Mouse (Mus musculus) lung, postnatal 36 days (tissue): Measurements from ENCODE around the gene Cdkl1.

ENCODE experiments used
- DNase-seq: peaks from one replicate; pipeline ENCODE4 v3.0.0; 2022; ENCODE audit warnings: mixed read lengths

The Cdkl1 gene

DNA sequence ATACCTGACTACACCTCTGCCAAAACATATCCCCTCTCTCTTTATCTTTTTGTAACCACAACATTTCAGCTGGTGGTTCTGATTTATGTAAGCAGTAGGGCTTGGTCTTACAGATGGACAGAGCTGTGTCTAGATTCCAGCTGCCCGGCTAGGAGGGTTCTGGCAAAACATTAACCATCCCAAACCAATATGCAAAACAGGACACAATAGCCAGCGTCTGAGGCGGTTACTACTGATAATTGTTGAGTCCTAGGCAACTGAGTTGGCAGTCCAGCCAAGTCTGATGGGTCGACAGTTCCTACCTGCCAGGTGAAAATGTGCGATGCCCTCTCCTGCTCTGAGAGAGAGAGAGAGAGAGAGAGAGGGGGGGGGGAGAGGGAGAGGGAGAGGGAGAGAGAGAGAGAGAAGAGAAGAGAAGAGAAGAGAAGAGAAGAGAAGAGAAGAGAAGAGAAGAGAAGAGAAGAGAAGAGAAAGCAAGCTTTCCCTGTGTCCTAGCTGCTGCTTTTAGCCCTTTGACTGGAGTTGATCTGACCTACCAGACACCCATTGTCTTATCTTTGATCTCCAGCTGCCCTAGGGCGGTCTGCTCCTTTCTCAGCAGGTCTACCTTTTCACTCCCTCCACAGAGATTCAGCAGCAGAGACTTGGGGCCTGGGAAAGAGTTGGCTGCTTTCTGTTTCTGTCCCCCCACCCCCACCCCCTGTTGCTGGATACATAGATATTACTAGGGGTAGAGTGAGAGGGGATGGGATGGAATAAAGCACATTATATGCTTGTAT, 7.6 kb downstream of the Cdkl1 start:
- no peak for DNase-seq

DNA sequence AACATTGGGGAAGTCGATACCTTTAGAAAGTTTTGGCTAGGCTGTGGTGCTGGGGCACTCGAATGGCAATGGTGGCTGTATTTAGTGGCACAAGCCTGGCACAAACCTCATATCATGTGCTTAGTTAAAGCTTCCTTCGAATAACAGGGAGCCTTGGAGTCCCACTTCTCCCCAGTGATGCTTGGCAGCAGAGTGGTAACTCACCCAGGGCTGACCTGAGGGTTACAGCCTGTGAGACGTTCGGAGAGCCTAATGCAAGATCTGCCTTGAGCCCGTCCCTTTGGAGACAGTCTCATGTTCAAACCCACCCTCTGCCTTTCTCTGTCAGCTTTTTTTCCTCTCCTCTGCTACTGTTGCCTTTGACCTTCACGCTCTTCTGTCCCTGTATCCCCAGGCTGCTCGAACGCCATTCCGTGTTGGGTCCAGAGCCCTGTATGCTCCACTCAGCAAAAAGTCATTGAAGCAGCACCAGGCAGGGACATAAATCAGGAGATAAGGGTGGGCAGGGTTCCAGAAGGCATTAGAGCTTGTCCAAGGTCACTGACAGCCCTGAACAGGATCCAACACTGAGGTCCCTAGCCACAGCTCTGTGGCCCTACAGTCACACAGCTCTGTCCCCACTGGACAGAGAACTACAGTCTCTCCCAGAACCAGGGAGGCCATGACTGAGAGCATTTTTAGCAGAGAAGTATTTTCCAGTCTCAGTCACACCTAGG, 9.0 kb downstream of the Cdkl1 start:
- no peak for DNase-seq

DNA sequence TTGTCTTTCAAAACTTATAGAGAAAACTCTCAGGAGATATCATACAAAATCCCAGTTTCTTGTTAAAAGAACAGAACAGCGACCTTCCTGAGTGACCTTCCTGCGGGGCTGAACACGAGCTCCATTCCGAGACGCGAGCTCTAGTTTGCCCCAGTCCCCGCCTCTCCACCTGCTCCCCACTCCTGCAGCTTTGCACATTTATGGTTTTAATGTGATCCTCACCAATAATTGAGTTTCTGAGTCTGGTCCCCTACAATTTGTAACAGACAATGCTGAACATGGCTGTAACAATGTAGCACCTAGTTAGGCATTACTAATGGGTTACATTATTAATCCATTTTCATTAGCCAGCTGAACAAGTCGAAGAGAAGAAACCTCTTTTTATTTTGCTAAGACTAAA, 9.6 kb downstream of the Cdkl1 start:
- no peak for DNase-seq

DNA sequence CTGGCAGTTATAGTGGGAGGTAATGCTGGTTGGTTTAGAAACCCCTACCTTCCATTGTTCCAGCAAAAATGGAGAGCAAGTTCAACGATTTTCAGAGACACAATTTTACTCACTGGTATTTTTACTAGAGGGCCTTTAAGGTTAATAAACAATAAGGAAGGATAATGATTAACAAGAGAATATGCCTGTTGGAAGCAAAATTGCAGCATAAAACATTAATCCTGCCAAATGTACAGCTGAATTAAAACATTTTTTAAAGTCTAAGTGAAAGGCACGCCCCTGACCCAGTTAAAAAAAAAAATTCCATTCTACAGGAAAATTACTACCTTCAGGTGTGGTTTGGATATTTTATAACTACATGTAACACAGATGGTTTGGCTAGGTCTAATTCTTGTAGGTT, 13.1 kb downstream of the Cdkl1 start:
- DNase-seq, result no peak

DNA sequence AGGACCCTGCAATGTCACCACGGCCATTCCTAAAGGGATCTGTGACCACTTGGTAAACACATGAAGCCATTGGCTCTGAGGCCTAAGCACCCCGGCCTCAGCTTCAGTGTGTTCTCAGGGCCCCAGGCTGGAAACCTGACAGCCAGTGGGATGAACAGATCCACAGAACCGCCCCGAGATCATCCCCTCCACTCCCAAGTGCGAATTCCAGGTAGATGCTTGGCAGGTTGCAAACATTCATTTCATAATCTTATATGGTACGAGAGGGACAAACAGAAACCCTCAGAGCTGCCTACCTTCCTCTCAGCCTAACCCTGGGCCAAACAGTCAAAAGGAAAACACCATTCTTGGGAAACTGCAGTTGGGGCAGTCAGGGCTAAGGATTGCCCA, 13.7 kb downstream of the Cdkl1 start:
- no peak for DNase-seq

DNA sequence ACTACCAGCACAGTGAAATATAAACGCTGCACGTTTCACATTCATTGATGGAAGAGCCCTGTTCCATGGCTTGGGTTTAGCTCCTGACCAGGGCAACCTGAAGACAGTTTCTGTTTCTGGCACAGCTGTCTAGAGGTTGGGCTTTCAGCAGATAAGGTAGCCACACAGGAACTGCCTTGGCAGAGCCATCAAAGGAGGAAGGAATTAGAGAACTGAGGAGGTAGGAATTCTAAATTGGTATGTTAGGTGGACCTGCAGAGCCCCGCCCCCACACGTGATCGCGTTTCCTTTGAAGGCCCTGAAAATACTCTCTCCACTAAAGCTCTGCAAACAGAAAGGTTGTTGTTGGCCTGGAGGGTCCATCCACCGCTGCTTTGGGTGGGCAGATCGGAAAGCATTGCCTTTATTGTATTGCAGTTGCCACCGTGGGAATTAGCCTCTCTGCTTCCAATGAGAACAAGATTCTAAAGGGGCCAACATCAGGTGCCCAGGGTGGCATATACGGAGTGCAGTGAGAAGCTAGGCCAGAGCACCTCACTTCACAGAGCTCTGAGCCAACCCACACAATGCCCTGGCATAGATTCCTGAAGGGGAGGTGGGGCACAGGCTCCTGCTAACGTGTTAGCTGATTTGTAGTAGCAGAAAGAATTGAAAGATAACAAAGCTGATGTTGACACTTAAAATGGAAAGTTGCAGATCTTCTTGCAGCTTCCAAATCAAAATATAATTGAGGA, 14.3 kb downstream of the Cdkl1 start:
- peak; percentile 60 for DNase-seq

DNA sequence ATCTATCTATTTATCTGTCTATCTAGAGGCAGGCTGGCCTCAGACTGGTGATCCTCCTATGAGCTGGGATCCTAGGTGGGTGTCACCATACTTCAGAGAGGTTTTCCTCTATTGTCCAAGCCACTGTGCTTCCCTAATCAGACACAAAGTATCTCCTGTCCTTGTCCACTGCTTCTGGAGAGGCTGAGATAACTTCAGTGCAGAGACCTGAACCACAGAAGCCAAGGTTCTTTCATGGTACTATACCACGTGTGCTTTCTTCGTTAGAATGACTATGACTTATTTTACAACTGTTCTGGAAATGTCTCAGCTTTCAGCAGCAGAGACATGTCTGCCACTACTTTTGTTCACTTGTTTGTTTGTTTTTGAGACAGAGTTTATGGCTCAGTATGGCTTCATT, 22.2 kb downstream of the Cdkl1 start:
- DNase-seq, result no peak

DNA sequence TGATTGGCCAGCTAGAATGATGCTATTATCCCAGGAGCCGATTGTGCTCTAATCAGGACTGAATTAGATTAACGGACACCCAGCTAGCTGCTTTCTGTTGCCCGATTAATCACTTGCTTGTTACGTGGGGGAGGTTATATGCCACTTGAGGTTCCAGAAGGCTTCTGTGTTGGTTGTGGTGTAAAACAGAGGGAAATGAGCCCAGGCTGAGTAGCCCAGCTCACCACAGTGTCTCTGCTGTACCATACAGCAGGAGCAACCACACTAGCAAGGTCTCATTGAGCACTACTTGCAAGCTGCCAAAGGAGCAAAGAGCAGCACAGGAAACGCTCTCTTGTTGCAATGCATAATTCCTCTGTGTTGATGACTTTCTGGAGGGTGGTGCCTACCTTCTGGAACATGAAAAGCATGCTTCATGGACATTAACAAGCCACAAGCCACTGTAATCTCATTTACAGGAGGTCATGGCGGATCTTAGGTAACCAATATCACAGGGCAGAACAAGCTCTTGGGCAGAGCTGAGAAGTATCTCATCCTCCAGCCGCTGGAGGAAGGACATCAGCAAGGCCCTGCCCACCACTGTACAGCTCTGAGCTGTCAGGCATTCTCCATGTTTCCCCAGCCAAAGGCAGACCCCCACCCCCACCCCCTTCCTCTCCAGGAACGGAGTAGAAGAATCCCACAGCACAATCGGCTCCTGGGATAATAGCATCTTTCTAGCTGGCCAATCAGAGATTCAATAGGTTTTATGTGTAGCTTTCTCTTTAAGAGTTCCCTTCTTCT, 23.4 kb downstream of the Cdkl1 start:
- DNase-seq, result no peak

DNA sequence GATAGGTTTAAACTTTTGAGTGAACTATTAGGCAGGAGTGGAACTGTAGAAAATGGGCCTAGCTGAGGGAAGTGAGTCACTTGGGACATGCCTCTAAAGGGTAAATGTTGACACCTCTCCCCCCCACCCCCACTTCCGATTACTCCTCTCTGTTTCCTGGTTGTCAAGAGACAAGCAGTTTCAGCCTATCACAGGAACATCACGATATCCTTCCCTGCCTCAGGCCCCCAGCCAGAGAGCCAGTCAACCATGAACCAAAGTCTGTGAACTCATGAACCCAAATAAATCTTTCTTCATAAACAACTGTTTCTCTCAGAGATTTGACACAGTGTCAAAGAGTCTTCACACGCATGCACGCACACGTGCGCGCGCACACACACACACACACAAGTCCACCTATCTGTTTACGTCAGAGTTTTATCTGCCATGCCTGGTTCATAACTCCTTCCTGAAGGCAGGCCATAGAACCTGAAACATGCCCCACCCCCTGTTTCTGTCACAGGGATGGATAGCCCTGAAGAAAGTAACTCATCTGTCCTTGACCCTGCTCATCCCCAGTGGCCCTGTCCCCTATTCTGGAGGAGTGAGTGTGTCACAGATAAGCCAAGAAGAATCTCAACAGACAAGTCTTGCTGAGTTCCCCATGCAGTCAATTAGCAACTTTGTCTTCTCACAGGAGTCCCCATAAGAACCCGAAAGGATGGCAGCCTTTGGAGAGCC, 24.7 kb downstream of the Cdkl1 start:
- no peak for DNase-seq

DNA sequence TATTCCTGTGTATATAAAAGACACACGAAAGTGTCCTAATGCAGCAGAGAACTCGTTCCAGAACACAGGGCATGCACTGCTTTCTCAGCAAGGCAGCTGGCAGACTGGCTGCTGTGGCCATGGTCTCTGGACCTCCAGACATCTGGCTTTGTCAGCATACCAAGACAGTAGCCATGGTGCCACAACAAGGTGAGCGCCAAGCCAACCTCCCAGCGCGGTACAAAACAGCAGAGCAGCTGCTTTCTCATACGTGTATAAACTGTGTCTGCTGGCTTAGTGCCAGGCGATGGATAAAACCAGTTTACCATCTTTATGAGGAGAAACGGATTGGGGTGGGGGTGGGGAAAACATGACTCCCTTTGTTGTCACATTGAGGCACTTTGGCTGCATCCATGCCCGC, 25.5 kb downstream of the Cdkl1 start:
- no peak for DNase-seq

DNA sequence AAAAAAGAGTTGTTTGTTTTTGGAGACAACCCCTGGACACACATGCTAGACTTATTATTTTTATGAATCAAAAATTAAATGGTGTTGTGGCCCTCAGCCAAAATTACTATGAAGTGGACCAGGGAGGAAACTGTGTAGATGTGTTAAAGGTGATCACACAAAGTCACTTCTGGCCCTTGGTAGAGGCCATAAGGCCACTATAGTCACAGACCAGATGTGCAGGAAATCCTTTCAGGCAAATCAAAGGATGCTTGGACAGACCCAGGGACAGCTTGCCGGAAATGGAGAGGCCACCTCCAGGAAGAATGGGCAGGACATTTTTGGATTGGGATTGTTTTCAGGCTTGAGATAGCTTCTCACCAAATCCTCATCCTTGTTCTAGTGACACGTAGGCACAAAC, 29.5 kb downstream of the Cdkl1 start:
- DNase-seq, result no peak

DNA sequence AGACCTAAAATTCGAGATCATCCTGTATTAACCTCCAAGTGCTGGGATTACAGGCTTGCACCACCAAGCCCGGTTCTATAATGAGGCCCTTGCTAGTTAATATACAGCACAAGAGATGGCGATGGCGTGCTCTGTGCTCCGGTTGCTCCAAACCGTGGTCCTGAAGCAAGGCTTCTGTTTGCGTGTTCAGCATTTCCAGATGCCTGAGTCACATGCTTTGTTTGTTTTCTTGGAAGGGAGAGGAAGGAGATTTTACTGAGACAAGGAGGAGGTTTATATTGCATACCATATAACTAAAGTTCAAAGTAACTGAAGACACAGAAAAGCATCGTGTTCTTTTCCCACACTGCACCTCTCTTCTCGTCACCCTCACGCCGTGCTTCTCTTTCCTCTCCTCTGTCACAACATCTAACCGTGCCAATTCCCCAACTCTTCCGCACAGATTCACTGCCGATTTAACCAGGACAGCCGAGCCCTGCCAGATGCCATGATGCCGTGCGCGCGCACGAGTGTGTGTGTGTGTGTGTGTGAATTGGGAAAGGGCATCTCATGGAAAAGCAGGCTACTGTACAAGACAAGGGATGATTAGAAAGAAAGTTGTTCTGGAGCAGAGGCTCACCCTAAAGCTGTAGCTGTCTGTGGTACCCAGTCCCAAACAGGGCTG, 30.2 kb downstream of the Cdkl1 start:
- DNase-seq, result no peak

DNA sequence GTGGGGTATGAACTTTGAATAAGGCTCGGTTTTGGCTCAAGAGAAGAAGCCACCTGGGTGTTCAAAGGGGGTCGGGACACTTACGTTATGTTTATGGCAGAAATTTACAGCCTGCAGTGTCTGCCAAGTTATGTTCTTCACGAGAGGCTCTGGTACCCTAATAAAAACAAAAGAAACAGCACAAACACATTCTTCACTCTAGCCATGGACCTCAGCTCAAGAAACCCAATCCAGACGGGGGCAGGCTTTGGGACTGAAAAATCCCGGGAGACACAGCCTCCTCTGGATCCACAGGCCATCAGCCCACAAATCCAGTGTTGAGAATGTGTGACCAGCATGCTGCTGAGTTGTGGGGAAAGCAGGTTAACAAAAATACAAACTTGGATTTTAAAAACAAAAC, 31.1 kb downstream of the Cdkl1 start:
- no peak for DNase-seq

DNA sequence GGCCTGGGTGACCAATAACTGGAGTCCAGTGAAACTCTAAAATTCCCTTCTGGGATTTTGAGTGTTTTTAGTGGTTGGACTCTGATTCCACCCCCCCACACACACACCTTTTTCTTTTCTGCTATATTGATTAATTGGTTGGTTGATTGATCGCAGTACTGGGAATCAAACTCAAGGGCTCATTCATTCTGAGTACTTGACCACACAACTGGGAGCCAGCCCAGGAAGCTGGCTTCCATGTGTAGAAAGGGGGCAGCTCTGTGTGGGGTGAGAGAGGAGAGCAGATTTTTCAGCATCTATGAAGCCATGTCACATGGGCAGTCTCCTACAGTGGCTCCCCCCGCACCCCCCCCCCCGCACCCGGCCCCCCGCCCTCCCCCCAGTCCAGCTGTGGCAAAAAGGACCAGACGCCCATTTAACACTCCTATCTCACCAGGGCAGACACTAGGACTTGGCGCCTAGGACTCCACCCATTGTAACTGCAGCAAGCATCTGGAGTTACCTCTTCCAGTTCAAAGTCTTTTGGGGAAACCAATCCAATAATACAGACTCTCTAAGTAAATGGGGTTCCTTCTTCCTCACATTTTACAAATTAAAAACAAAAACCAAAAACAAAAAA, 31.7 kb downstream of the Cdkl1 start:
- DNase-seq, result no peak

DNA sequence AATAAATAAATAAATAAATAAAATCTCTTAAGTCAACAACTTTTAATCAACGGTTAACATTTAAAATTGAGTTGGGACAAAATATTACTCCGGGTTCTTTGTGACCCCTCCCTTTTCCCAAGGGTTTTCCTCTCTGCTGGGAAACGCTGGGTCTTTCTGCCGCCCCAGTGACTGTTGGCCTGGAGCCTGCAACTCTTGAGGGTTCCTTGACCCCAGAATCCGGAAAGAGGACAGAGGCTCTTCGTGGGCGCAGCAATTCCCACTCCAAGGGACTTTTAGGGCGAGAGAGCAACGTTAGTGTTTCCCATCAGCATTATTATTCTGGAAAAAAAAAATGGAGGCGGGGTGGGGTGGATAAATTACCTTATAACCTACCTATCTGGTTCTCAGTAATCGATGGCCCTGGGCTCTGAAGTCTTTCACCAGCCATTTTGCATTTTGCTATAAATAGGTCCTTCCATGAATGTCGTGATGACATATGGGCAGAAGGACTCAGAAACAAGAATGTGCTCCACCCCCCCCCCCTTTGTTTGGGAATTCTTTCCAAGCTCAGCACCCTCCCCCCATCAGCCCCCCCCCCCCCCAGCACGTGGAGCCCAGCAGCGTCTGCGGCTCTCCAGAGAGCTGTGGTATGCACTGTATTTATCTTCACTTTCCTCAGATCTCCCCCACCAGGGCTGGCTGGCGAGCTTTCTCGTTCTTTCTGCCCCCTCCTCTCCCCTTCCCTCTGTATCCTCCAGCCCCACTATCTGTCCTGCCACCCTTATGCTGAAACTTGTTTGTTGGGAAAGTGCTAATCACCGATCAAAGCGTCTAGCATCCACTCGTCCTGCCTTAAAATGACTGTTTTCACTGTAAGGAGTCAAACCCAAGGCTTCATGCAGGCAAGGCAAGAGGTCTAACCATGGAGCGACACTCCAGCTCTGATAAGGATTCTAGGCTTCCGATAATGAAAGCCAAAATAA, 32.6 kb downstream of the Cdkl1 start:
- DNase-seq, result peak; percentile 27

DNA sequence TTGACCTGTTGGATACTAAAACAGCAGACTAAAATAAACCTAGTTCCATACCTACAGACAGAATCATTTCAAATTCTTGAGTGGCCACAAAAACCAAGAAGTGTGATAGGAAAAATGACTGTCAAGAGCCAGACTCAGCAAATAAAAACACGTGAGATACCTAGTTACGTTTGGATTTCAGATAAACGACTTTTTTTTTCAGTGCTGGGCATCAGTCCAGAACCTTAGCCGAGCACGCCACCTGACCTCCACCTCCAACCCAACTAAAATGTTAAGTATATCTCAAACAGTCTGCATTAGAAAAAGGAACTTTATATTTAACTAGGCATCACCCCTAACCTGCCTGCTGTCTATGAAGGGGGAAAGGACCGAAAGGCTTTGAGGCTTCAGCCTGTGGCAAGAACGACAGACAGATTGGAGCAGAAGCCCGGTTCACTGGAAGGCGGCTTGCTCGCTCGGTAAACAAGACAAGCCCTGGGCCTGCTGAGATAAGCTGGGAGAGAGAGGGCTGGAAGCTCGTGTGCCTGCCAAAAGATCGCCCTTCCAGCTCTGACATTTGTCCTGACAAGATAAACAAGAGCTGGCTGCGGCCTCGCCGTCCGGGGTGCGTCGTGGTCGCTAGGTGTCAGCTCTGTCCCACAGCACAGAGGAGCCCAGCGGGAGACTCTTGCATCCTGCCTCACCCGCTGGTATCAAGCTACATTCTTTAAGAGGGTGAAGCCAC, 33.5 kb downstream of the Cdkl1 start:
- DNase-seq, result peak; percentile 93

DNA sequence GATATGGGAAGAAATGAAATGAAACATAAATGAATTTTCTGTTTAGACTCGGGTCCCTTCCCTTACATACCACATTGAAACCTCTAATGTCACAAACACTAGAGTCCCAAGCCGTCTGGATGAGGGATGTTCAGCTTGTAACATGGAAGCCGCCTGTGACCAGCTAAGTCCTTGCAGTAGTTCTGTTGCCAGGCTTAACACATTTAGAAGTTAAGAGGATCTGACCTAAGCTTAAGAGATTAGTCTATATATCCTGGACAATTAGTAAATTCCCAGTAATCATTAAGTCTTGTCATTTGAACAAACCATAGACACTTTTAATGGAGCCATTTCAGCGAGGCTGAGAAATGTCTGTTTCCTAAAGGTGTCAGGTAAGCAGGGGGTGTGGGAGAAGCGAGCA, 35.1 kb downstream of the Cdkl1 start:
- DNase-seq, result no peak

DNA sequence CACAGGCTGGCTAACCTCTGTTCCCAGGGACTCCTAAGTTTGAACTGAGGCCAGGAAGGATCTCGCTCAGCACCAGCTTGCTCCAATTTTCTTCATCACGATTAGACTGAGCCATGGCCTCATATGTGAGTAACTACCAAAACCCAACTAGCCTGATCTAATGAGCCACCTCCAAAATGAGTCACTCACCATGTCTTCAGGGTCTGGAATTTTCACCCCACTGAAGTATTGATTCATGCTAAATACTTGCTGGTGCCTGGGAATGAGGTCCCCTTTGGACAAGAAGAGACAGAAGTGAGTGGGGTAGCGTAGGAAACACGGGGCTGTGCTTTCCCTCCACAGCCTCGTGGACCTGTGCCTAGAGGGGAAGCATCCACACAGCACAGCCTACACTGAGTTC, 37.1 kb downstream of the Cdkl1 start:
- no peak for DNase-seq

DNA sequence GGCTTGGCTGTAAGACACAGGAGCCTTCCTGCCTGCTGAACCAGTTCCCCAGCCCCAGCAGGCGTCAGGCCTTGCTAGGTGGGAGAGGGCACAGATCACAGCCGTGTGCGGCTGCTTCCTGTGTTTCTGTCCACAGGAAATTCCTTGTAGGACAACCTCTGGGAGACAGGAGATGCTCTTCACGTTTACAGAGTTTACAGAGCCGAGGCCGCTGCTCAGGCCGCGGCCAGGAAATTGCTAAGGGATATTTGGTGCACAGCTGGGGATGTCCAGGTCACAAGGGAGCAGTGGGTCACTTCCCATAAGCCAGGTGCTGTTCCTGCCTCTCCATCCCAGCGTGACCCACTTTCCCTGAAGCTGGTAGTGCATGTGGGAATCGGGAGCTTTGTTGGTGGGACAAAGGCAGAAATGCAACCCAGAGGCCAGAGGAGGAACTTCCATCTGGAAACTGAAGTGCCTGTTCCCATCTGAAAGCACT, 39.2 kb downstream of the Cdkl1 start:
- DNase-seq, result no peak
